Mouse (Mus musculus): ENCODE measurements around the gene Primpol.

Primpol gene

GRCm38 (mm10) chr8:46616879-46617689 lies at the start of gene Primpol, which contains the start of gene Casp3:
Gene Primpol, minus strand, starts transcription at chr8:46617212.
Gene Casp3, plus strand, starts transcription at chr8:46617291.
- peak; percentile 94 for DNase-seq (ENCODE audit: low spot score)

- no peak for DNase-seq (ENCODE audit: low spot score)
Measured at GRCm38 (mm10) chr8:46655919-46656318, 38.9 kb upstream of the Primpol start.

- DNase-seq (ENCODE audit: low spot score): peak; percentile 26
Measured at GRCm38 (mm10) chr8:46651872-46652271, 34.9 kb upstream of the Primpol start.

GRCm38 (mm10) chr8:46648421-46648820 lies 31.4 kb upstream of the Primpol start:
- peak; percentile 51 for DNase-seq (ENCODE audit: low spot score)

- DNase-seq (ENCODE audit: low spot score): no peak
Measured at GRCm38 (mm10) chr8:46641272-46641671, 24.3 kb upstream of the Primpol start.

- DNase-seq (ENCODE audit: low spot score): peak; percentile 18
Measured at GRCm38 (mm10) chr8:46639852-46640251, 22.8 kb upstream of the Primpol start.

GRCm38 (mm10) chr8:46639010-46639571 lies 22.1 kb upstream of the Primpol start:
- peak; percentile 59 for DNase-seq (ENCODE audit: low spot score)

GRCm38 (mm10) chr8:46630932-46631331 lies 13.9 kb upstream of the Primpol start:
- no peak for DNase-seq (ENCODE audit: low spot score)

GRCm38 (mm10) chr8:46630422-46630821 lies 13.4 kb upstream of the Primpol start:
- DNase-seq (ENCODE audit: low spot score): no peak

GRCm38 (mm10) chr8:46628645-46629044 lies 11.6 kb upstream of the Primpol start:
- DNase-seq (ENCODE audit: low spot score): no peak

- no peak for DNase-seq (ENCODE audit: low spot score)
Measured at GRCm38 (mm10) chr8:46627881-46628280, 10.9 kb upstream of the Primpol start.

- DNase-seq (ENCODE audit: low spot score): no peak
Measured at GRCm38 (mm10) chr8:46626642-46627041, 9.6 kb upstream of the Primpol start.

- no peak for DNase-seq (ENCODE audit: low spot score)
Measured at GRCm38 (mm10) chr8:46625166-46625565, 8.2 kb upstream of the Primpol start.

GRCm38 (mm10) chr8:46622446-46623270 lies 5.6 kb upstream of the Primpol start:
- DNase-seq (ENCODE audit: low spot score): no peak

GRCm38 (mm10) chr8:46618639-46619320 lies 1.8 kb upstream of the Primpol start:
- no peak for DNase-seq (ENCODE audit: low spot score)

GRCm38 (mm10) chr8:46617690-46618620 lies 943 bp upstream of the Primpol start:
- peak; percentile 21 for DNase-seq (ENCODE audit: low spot score)

GRCm38 (mm10) chr8:46615936-46616335 lies 1.1 kb downstream of the Primpol start:
- DNase-seq (ENCODE audit: low spot score): no peak

- DNase-seq (ENCODE audit: low spot score): no peak
Measured at GRCm38 (mm10) chr8:46613377-46613776, 3.6 kb downstream of the Primpol start.

- DNase-seq (ENCODE audit: low spot score): no peak
Measured at GRCm38 (mm10) chr8:46612913-46613312, 4.1 kb downstream of the Primpol start.

- DNase-seq (ENCODE audit: low spot score): no peak
Measured at GRCm38 (mm10) chr8:46611557-46611956, 5.5 kb downstream of the Primpol start.

- DNase-seq (ENCODE audit: low spot score): no peak
Measured at GRCm38 (mm10) chr8:46606930-46607329, 10.1 kb downstream of the Primpol start.

Measured in lung, postnatal 25 days (tissue).